Mouse (Mus musculus) E14TG2a.4 (cell line): ENCODE results near the gene Gm20696.

Experiments
- H3K27me3 ChIP-seq: 2 replicates; pipeline ENCODE4 v1.6.1; 2014; ENCODE audit warnings: low read length, control low read depth; ENCODE audit not compliant: insufficient read depth
- H3K36me3 ChIP-seq: 2 replicates; pipeline ENCODE4 v1.6.1; 2014; ENCODE audit warnings: low read length, control low read depth; ENCODE audit not compliant: insufficient read depth
- H3K4me1 ChIP-seq: replicated peaks from 2 replicates; pipeline ENCODE4 v1.6.1; 2014; ENCODE audit warnings: low read depth, low read length, control low read depth
- H3K4me3 ChIP-seq: replicated peaks from 2 replicates; pipeline ENCODE4 v1.5.1; 2014; ENCODE audit warnings: mild to moderate bottlenecking, low read length
- H3K9me3 ChIP-seq: 2 replicates; pipeline ENCODE4 v1.6.1; 2014; ENCODE audit warnings: low read length, control low read depth
- CTCF ChIP-seq: conservative IDR thresholded peaks from 2 replicates; pipeline ENCODE4 v1.5.1; 2014; ENCODE audit warnings: low read length
- NANOG ChIP-seq: IDR thresholded peaks from 2 replicates; pipeline ENCODE4 v1.6.1; 2014; ENCODE audit warnings: borderline replicate concordance, low read length, mixed read lengths
- POU5F1 ChIP-seq: IDR thresholded peaks from 2 replicates; pipeline ENCODE4 v1.6.1; 2014; ENCODE audit warnings: low read length, borderline replicate concordance

The Gm20696 gene

GRCm38 (mm10) chr6:99375865-99376264 lies 290.7 kb downstream of the Gm20696 start:
- TF ChIP-seq POU5F1 (no peak), CTCF (no peak), NANOG (no peak)
- Histone ChIP-seq H3K36me3 (no peaks in the 10 kb centered on the region), H3K9me3 (no peaks in the 10 kb centered on the region), H3K27me3 (peaks cover 14% of the 10 kb centered on the region), H3K4me3 (no peak overlapping the region), H3K4me1 (peaks cover 65% of the 10 kb centered on the region)

DNA sequence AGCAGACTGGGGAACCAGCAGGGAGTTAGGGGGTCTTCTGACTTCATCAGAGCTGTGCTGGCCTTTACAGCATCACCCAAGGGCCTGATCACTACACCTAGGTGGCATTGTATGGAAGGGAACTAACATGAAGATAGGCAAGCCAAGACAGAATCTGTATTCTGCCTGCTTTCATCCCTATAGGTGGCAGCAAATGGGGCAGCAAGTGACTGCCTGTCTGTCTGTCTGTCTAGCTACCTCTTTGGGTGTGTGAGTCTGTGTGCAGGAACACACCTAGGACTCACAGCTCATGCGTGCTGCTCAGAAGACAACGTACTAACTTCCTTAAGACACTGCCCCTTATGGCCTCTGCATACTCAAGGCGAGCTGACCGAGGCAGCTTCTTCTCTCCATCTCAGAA lies 291.2 kb downstream of the Gm20696 start:
- H3K4me1 ChIP-seq: peaks cover 60% of the 10 kb centered on the region
- TF ChIP-seq POU5F1 (no peak), CTCF (no peak)
- no peaks in the 10 kb centered on the region for H3K36me3 ChIP-seq
- H3K9me3 ChIP-seq: no peaks in the 10 kb centered on the region
- H3K27me3 ChIP-seq: peaks cover 14% of the 10 kb centered on the region
- no peak overlapping the region for H3K4me3 ChIP-seq

DNA sequence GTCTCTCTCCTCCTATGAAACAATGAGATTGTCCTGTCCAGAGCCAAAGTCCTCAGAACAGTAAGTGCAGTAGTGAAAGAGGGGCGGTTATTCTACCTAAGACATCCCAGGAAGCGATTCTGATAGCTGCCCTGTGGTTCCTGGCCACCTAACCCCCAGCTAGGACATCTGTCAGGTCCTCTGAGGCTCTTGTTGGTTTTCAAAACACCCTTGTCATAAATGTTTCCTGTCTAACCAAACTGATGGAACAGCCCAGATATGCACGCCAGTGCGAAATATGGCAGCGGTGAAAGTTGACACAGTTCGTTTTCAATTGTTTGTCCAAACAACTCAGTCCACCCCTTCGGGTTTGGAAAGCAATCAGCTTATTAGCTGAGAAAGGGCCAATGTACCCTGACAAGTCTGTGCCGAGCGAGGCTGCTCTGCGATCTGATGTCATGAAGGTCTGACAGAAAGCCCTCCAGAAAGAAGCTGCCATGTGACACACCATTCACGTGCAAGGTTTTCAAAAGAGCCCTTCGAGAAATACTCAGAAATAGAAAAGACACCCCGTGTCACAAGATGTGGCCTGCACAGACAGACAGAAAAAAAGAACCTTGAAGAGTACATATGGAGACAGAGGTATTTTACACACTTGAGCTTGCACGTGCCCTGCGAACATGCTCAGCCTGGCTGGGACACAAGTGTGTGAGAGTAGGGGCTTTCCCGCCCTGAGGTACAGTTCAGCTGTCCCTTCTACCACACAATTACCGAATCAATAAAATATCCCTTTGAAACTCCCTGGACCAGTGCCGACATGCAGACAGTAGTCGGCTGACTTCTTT lies 291.9 kb downstream of the Gm20696 start:
- Histone ChIP-seq H3K27me3 (peaks cover 14% of the 10 kb centered on the region), H3K9me3 (no peaks in the 10 kb centered on the region), H3K4me1 (peaks cover 53% of the 10 kb centered on the region), H3K4me3 (no peak overlapping the region), H3K36me3 (no peaks in the 10 kb centered on the region)
- TF ChIP-seq NANOG: no peak
- TF ChIP-seq CTCF: no peak
- TF ChIP-seq POU5F1: no peak

GRCm38 (mm10) chr6:99372427-99372826 lies 294.2 kb downstream of the Gm20696 start:
- Histone ChIP-seq H3K4me3 (no peak overlapping the region), H3K9me3 (no peaks in the 10 kb centered on the region), H3K36me3 (no peaks in the 10 kb centered on the region), H3K27me3 (peaks cover 14% of the 10 kb centered on the region), H3K4me1 (peaks cover 30% of the 10 kb centered on the region)
- TF ChIP-seq NANOG: no peak
- no peak for TF ChIP-seq CTCF
- no peak for TF ChIP-seq POU5F1

GRCm38 (mm10) chr6:99372016-99372415 lies 294.6 kb downstream of the Gm20696 start:
- no peak overlapping the region for H3K4me3 ChIP-seq
- no peaks in the 10 kb centered on the region for H3K9me3 ChIP-seq
- peaks cover 26% of the 10 kb centered on the region for H3K4me1 ChIP-seq
- H3K36me3 ChIP-seq: no peaks in the 10 kb centered on the region
- H3K27me3 ChIP-seq: peaks cover 10% of the 10 kb centered on the region
- TF ChIP-seq NANOG (no peak), POU5F1 (no peak), CTCF (no peak)

- Histone ChIP-seq H3K4me3 (no peak overlapping the region), H3K27me3 (peaks cover 7% of the 10 kb centered on the region; the same call in 1 of the 2 replicates), H3K36me3 (no peaks in the 10 kb centered on the region), H3K4me1 (peaks cover 7% of the 10 kb centered on the region; the same call in 1 of the 2 replicates), H3K9me3 (no peaks in the 10 kb centered on the region)
- TF ChIP-seq CTCF: no peak
- TF ChIP-seq NANOG: no peak
- TF ChIP-seq POU5F1: no peak
Observed at GRCm38 (mm10) chr6:99369931-99370330, 296.7 kb downstream of the Gm20696 start.

GRCm38 (mm10) chr6:99369156-99369555 lies 297.4 kb downstream of the Gm20696 start:
- Histone ChIP-seq H3K36me3 (no peaks in the 10 kb centered on the region), H3K27me3 (no peaks in the 10 kb centered on the region), H3K4me1 (no peaks in the 10 kb centered on the region), H3K4me3 (no peak overlapping the region), H3K9me3 (no peaks in the 10 kb centered on the region)
- no peak for TF ChIP-seq POU5F1
- TF ChIP-seq NANOG: no peak
- TF ChIP-seq CTCF: no peak

DNA sequence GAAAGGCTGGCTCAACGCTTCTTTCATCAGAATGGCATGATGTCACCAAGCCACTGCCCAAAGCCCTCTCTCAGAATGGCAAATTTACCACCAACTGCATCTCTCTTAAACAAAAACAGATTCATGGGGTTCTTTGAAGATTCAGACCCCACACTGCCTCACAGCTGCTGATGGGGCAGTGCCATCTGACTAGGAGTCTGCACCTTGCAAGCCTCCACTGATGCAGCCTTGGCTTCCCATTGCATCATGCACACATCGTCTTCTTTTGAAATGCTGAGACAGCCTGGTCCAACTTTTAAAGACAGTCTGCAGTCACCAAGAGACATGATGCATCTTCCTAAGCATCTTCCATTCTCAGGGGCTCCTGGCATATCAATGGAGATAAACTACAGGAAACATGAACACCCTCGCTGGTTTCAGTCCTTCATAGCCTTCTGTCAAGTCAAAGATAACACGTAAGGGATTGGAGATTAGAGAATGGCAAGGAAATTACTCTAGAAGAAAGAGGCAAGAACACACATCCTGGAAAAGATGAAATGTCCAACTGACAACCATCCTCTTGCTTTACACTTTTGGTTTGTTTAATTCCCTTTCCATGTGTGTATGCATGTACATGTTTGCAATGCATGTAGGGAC lies 298.4 kb downstream of the Gm20696 start:
- Histone ChIP-seq H3K4me3 (no peak overlapping the region), H3K36me3 (no peaks in the 10 kb centered on the region), H3K9me3 (no peaks in the 10 kb centered on the region), H3K27me3 (no peaks in the 10 kb centered on the region), H3K4me1 (no peaks in the 10 kb centered on the region)
- TF ChIP-seq CTCF (no peak), NANOG (no peak), POU5F1 (no peak)

DNA sequence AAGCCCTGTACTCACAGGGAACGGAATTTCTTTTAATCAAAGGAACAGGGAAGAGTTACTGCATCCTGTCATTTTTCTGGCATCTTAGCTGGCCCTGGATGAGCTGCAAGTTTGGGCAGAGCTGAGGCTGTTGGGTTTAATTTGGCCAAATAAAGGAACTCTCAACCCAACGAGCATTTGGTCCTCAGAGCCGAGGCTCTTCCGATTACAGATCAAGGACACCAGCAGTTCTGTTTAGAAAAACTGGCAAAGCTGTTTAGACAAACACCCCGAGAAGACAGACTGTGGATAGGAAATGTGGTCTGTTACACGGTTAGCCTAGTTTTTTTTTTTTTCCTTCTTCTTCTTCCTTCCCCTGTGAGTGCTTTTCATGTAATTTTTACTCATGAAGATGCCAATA lies 302.1 kb downstream of the Gm20696 start:
- Histone ChIP-seq H3K9me3 (no peaks in the 10 kb centered on the region), H3K4me1 (no peaks in the 10 kb centered on the region), H3K4me3 (no peak overlapping the region), H3K27me3 (no peaks in the 10 kb centered on the region), H3K36me3 (no peaks in the 10 kb centered on the region)
- TF ChIP-seq POU5F1 (no peak), CTCF (no peak), NANOG (no peak)
